ENCODE assay signal across 8 mouse cellular contexts in genomic region chr6:119480706-119481331, GRCm38 (mm10). TPM values are rescaled to one million over a fixed set of nuclear protein-coding genes. Genes with fewer than 3 reads are reported as not detected.
DNase-seq lines count a peak whose midpoint lies in the region; ATAC-seq and TF ChIP-seq lines count a peak whose summit lies in the region.

No protein-coding gene starts in this region.

- peak; percentile 11; the same call in 1 of the 2 replicates for TF ChIP-seq CTCF in lung, embryonic 14.5 days (IDR thresholded peaks at IDR 0.05; ENCODE audit: low read depth)
- no peak for TF ChIP-seq CTCF in brain, embryonic 14.5 days (IDR thresholded peaks at IDR 0.05; ENCODE audit: borderline replicate concordance, extremely low read depth, insufficient read depth, insufficient read length)
- no peak; the same call in 1 of the 2 replicates for TF ChIP-seq CTCF in lung, postnatal 0 days (IDR thresholded peaks at IDR 0.05)

- H3K4me2 ChIP-seq in lung, embryonic 14.5 days: peak overlapping the region; percentile 100
- H3K4me2 ChIP-seq in forebrain, embryonic 13.5 days: peak overlapping the region; percentile 100
- peak overlapping the region; percentile 92 for H3K4me2 ChIP-seq in kidney, embryonic 14.5 days (replicated peaks; ENCODE audit: low read depth, low read length)
- H3K4me2 ChIP-seq in lung, postnatal 0 days (replicated peaks; ENCODE audit: low read depth, low read length): peak overlapping the region; percentile 97

- no peak for ATAC-seq in lung, embryonic 14.5 days (ENCODE audit: insufficient read depth)
- ATAC-seq in forebrain, embryonic 13.5 days: peak; percentile 17; the same call in 1 of the 2 replicates
- no peak; the same call in 1 of the 2 replicates for ATAC-seq in kidney, embryonic 14.5 days (ENCODE audit: low FRiP score, low TSS enrichment)
- ATAC-seq in lung, postnatal 0 days: no peak

- peak; percentile 59 for DNase-seq in lung, embryonic 14.5 days
- DNase-seq in lung, adult 18-20 months: no peak
- peak; percentile 55 for DNase-seq in brain, embryonic 14.5 days (ENCODE audit: low read depth)
- DNase-seq in lung, postnatal 0 days (ENCODE audit: low spot score): peak; percentile 28
- DNase-seq in retina, embryonic 14.5 days (ENCODE audit: low spot score): peak; percentile 52
- DNase-seq in urinary bladder, adult 2 months (ENCODE audit: low spot score): no peak

- H3K9me3 ChIP-seq in lung, embryonic 14.5 days (ENCODE audit: low read depth, low read length): no peaks in the 10 kb centered on the region
- no peaks in the 10 kb centered on the region for H3K9me3 ChIP-seq in forebrain, embryonic 13.5 days (replicated peaks)
- H3K9me3 ChIP-seq in kidney, embryonic 14.5 days (ENCODE audit: control insufficient read depth, low read length): no peaks in the 10 kb centered on the region
- no peaks in the 10 kb centered on the region for H3K9me3 ChIP-seq in lung, postnatal 0 days (ENCODE audit: low read length)

- H3K4me3 ChIP-seq in lung, embryonic 14.5 days (ENCODE audit: low read depth, low read length): peak overlapping the region; percentile 86
- peak overlapping the region; percentile 96 for H3K4me3 ChIP-seq in forebrain, embryonic 13.5 days
- peak overlapping the region; percentile 86 for H3K4me3 ChIP-seq in kidney, embryonic 14.5 days (ENCODE audit: low read length)
- H3K4me3 ChIP-seq in lung, postnatal 0 days (ENCODE audit: low read depth, low read length): peak overlapping the region; percentile 81

- TF ChIP-seq POLR2A in brain, embryonic 14.5 days (IDR thresholded peaks at IDR 0.05; ENCODE audit: borderline replicate concordance, extremely low read depth, insufficient read depth, insufficient read length, poor library complexity, severe bottlenecking): no peak

- H3K4me1 ChIP-seq in lung, embryonic 14.5 days (ENCODE audit: insufficient read depth): peaks cover 9% of the 10 kb centered on the region; the same call in 1 of the 2 replicates
- H3K4me1 ChIP-seq in forebrain, embryonic 13.5 days: peaks cover 60% of the 10 kb centered on the region
- peaks cover 42% of the 10 kb centered on the region for H3K4me1 ChIP-seq in kidney, embryonic 14.5 days (ENCODE audit: control insufficient read depth, insufficient read depth, low read length)
- H3K4me1 ChIP-seq in lung, postnatal 0 days (ENCODE audit: insufficient read depth, low read depth, low read length): peaks cover 22% of the 10 kb centered on the region; the same call in 1 of the 2 replicates

- TF ChIP-seq EP300 in lung, postnatal 0 days (IDR thresholded peaks at IDR 0.05): no peak

- H3K36me3 ChIP-seq in lung, embryonic 14.5 days (ENCODE audit: insufficient read depth): peaks cover 31% of the 10 kb centered on the region
- peaks cover 23% of the 10 kb centered on the region for H3K36me3 ChIP-seq in forebrain, embryonic 13.5 days (ENCODE audit: poor library complexity, severe bottlenecking)
- peaks cover 16% of the 10 kb centered on the region; the same call in 1 of the 2 replicates for H3K36me3 ChIP-seq in kidney, embryonic 14.5 days (ENCODE audit: control insufficient read depth, insufficient read depth, low read length)
- no peaks in the 10 kb centered on the region for H3K36me3 ChIP-seq in lung, postnatal 0 days (ENCODE audit: insufficient read depth, low read length)

- peak overlapping the region; percentile 92 for H3K9ac ChIP-seq in lung, embryonic 14.5 days
- H3K9ac ChIP-seq in forebrain, embryonic 13.5 days: peak overlapping the region; percentile 97
- peak overlapping the region; percentile 93 for H3K9ac ChIP-seq in kidney, embryonic 14.5 days (ENCODE audit: low read depth, low read length)
- H3K9ac ChIP-seq in lung, postnatal 0 days (replicated peaks; ENCODE audit: low read depth): peak overlapping the region; percentile 72; the same call in 1 of the 2 replicates

- 1% methylated on average over 33 of the region's 33 CpGs for WGBS in lung, embryonic 14.5 days
- WGBS in forebrain, embryonic 13.5 days: under 1% methylated on average over 32 of the region's 33 CpGs
- WGBS in kidney, embryonic 14.5 days: under 1% methylated on average over 33 of the region's 33 CpGs
- WGBS in lung, postnatal 0 days: 3% methylated on average over 32 of the region's 33 CpGs

- H3K27ac ChIP-seq in lung, embryonic 14.5 days (ENCODE audit: low read depth): no peak overlapping the region; the same call in 1 of the 2 replicates
- peak overlapping the region; percentile 99 for H3K27ac ChIP-seq in forebrain, embryonic 13.5 days
- peak overlapping the region; percentile 90; the same call in 1 of the 2 replicates for H3K27ac ChIP-seq in kidney, embryonic 14.5 days (ENCODE audit: low read depth, low read length)
- H3K27ac ChIP-seq in lung, postnatal 0 days (ENCODE audit: low read length): 0 out of 2 replicates have a peak overlapping the region, but pooled peaks have one; percentile 99

- no peaks in the 10 kb centered on the region for H3K27me3 ChIP-seq in lung, embryonic 14.5 days (ENCODE audit: insufficient read depth, low read length)
- no peaks in the 10 kb centered on the region for H3K27me3 ChIP-seq in forebrain, embryonic 13.5 days
- no peaks in the 10 kb centered on the region for H3K27me3 ChIP-seq in kidney, embryonic 14.5 days (ENCODE audit: control insufficient read depth, insufficient read depth, low read length)
- no peaks in the 10 kb centered on the region for H3K27me3 ChIP-seq in lung, postnatal 0 days (replicated peaks; ENCODE audit: insufficient read depth, low read length)

RNA-seq across cellular contexts. Expression of gene Fbxl14, which starts 1.4 kb away (rescaled TPM):
- polyA plus RNA-seq in lung, embryonic 14.5 days (2014; fragmentation: Nextera tagmentation; extraction: Ambion mirVana): 6.0 and 6.2 TPM in 2 replicates
- polyA plus RNA-seq in brain, embryonic 14.5 days (2012; rRNA removed): 57.6 and 75.1 TPM in 2 replicates
- polyA plus RNA-seq in forebrain, embryonic 13.5 days (2015; fragmentation: Nextera tagmentation; extraction: Ambion mirVana): 4.1 and 4.2 TPM in 2 replicates
- 7.2 and 9.6 TPM in 2 replicates for polyA plus RNA-seq in kidney, embryonic 14.5 days (2014; fragmentation: Nextera tagmentation; extraction: Ambion mirVana)
- polyA plus RNA-seq in lung, postnatal 0 days (2015; fragmentation: Nextera tagmentation; extraction: Ambion mirVana): 3.9 and 4.5 TPM in 2 replicates
- 28.2 and 30.6 TPM in 2 replicates for polyA plus RNA-seq in urinary bladder, adult 2 months (2012; rRNA removed)

Comparison
In these comparisons a context has a peak if more than half of its experiments do, and no peak if none do; other contexts are left out.
1. DNase-seq: peak in lung, embryonic 14.5 days (single experiment), brain, embryonic 14.5 days (single experiment), lung, postnatal 0 days (single experiment) and retina, embryonic 14.5 days (single experiment); none in lung, adult 18-20 months (0 of 2) and urinary bladder, adult 2 months (single experiment).
2. Peak in every context shown above with its lines, with median percentiles within 50 percentile points of each other: H3K4me2 ChIP-seq, H3K4me3 ChIP-seq and H3K9ac ChIP-seq.